Mouse (Mus musculus) C2C12 (cell line): Measurements from ENCODE around the gene Tcf25.

Source experiments
- CTCF ChIP-seq: IDR thresholded peaks from one replicate; pipeline ENCODE4 v1.5.1; 2011; ENCODE audit not compliant: control insufficient read depth, insufficient read depth, insufficient read length
- MYOD1 ChIP-seq: IDR thresholded peaks from one replicate; pipeline ENCODE4 v1.6.1; 2011; ENCODE audit warnings: low read depth; ENCODE audit not compliant: control insufficient read depth, insufficient read length
- MYOG ChIP-seq: IDR thresholded peaks from one replicate; pipeline ENCODE4 v1.6.1; 2011; ENCODE audit not compliant: control insufficient read depth, insufficient read length; ENCODE audit errors: extremely low read depth
- USF1 ChIP-seq: IDR thresholded peaks from one replicate; pipeline ENCODE4 v1.6.1; 2011; ENCODE audit warnings: low read depth, mild to moderate bottlenecking, control low read depth, moderate library complexity

- TF ChIP-seq MYOG (no peak), MYOD1 (no peak), CTCF (no peak), USF1 (no peak)
Observed at GRCm38 (mm10) chr8:123450783-123451182, 77.2 kb downstream of the Tcf25 start.
